In genomic region chr3:20007759-20008158, GRCm38 (mm10) we compare ENCODE assay signal across 33 mouse cellular contexts.
"Had no signal": no experiment of that assay in that cellular context is flagged by ENCODE, and none has a peak within 500 bp of the region (broad histone marks: within the 10 kb centered on the region; RNA-seq: fewer than 3 reads in every experiment).

No protein-coding gene starts in this region.

- DNase-seq: heart, adult 2 months; heart, postnatal 10 days; heart, postnatal 14 days; heart, postnatal 36 days; heart, postnatal 4 days; kidney, adult 11 months; kidney, adult 18-20 months; kidney, adult 2 months; kidney, adult 8-10 months; kidney, adult 9 months; kidney, postnatal 10 days; kidney, postnatal 14 days; kidney, postnatal 25 days; kidney, postnatal 36 days; kidney, postnatal 4 days; layer of hippocampus, adult 9-11 months; layer of hippocampus, postnatal 36 days had no signal

- ATAC-seq: hindbrain, embryonic 16.5 days; hindbrain, postnatal 0 days; inflammation-experienced regulatory T-cells, adult 6 months had no signal

- H3K9ac ChIP-seq: heart, embryonic 12.5 days; heart, embryonic 13.5 days; heart, embryonic 15.5 days; hindbrain, embryonic 12.5 days; hindbrain, embryonic 13.5 days; hindbrain, embryonic 14.5 days; hindbrain, embryonic 15.5 days; kidney, embryonic 15.5 days had no signal

- H3K4me1 ChIP-seq: heart, embryonic 10.5 days; heart, embryonic 12.5 days; heart, embryonic 13.5 days; heart, embryonic 15.5 days; hindbrain, embryonic 10.5 days; hindbrain, embryonic 12.5 days; hindbrain, embryonic 13.5 days; hindbrain, embryonic 15.5 days; kidney, embryonic 15.5 days had no signal

- H3K4me3 ChIP-seq: heart, adult 2 months; heart, embryonic 10.5 days; heart, embryonic 12.5 days; heart, embryonic 13.5 days; heart, embryonic 15.5 days; hindbrain, embryonic 10.5 days; hindbrain, embryonic 12.5 days; hindbrain, embryonic 13.5 days; hindbrain, embryonic 15.5 days; kidney, embryonic 15.5 days; layer of hippocampus, adult 2 months had no signal

- H3K9me3 ChIP-seq: heart, embryonic 10.5 days; heart, embryonic 12.5 days; heart, embryonic 13.5 days; heart, embryonic 15.5 days; hindbrain, embryonic 10.5 days; hindbrain, embryonic 12.5 days; hindbrain, embryonic 13.5 days; hindbrain, embryonic 15.5 days; kidney, embryonic 15.5 days had no signal

- H3K4me2 ChIP-seq: heart, embryonic 11.5 days; heart, embryonic 12.5 days; heart, embryonic 13.5 days; heart, embryonic 15.5 days; hindbrain, embryonic 12.5 days; hindbrain, embryonic 13.5 days; hindbrain, embryonic 14.5 days; hindbrain, embryonic 15.5 days; kidney, embryonic 15.5 days had no signal

- H3K27me3 ChIP-seq: heart, embryonic 12.5 days; heart, embryonic 13.5 days; heart, embryonic 15.5 days; hindbrain, embryonic 12.5 days; hindbrain, embryonic 13.5 days; hindbrain, embryonic 15.5 days; kidney, embryonic 15.5 days had no signal

- H3K27ac ChIP-seq: heart, adult 2 months; heart, embryonic 10.5 days; heart, embryonic 13.5 days; heart, embryonic 15.5 days; hindbrain, embryonic 10.5 days; hindbrain, embryonic 12.5 days; hindbrain, embryonic 13.5 days; hindbrain, embryonic 14.5 days; hindbrain, embryonic 15.5 days; hindbrain, postnatal 0 days; kidney, embryonic 15.5 days; kidney, postnatal 0 days; layer of hippocampus, adult 2 months had no signal
